Mouse (Mus musculus) c-Kit-positive CD71-positive TER-119-positive erythroid progenitor cells, embryonic 14.5 days (primary cell): ENCODE results near the gene Msgn1.

ENCODE experiments used
- DNase-seq: peaks from one replicate; pipeline ENCODE4 v3.0.0-alpha.2; 2013; ENCODE audit warnings: low spot score

The Msgn1 gene

DNA sequence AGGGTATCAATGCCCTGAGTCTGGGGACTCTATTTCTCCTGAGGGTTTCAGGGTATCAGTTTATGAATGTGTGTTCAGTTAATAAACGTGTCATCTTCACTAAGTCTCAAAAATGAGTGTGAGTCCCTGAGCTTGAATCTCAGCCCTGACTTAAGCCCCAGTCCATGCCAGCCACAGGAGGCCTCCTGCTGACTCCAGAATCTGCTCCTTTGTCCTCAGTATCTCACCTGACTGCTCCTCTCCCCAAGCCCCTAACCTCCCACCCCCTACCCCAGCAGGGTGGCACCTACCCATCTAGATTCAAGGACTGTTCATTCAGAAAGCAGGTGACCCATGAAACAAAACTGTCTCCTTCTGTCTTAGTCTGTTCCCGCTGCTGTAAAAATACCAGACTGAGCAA lies 10.2 kb downstream of the Msgn1 start:
- DNase-seq: no peak

DNA sequence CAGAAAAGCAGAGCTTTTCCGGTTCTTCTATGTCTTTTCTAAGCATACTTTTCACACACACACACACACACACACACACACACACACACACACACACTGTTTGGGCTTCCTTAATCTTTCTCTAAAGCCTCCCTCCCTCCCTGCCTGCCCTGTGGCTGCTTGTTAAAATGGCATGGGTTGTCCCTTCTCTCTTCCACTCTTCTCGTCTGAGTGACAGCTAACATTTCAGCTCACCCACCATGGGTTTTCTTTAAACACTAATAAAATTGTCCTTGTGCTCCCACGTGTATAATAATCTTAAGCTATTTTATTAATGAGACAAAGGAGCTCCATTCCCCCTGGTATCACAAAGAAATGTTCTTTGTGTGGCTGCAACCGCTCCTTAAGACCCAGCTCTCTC lies 10.7 kb downstream of the Msgn1 start:
- no peak for DNase-seq

DNA sequence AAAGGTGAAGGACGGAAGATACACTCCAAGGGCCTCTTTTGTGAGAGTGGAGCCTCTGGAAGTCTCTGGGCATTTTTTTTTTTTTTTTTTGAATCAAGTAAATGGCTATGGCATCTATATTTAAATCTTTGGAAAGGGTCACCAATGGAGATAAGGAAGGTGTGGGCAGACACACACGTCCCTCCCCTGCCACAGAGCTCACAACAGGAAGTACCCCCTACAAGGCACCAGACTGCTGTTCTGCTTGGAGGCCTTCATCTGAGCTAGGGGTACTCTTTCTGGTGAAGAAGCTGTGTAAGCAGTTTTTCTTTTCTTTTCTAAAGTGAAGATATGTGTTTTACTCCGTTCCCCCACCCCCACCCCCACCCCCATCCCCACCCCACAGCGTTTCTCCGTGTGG lies 11.9 kb downstream of the Msgn1 start:
- DNase-seq: no peak

DNA sequence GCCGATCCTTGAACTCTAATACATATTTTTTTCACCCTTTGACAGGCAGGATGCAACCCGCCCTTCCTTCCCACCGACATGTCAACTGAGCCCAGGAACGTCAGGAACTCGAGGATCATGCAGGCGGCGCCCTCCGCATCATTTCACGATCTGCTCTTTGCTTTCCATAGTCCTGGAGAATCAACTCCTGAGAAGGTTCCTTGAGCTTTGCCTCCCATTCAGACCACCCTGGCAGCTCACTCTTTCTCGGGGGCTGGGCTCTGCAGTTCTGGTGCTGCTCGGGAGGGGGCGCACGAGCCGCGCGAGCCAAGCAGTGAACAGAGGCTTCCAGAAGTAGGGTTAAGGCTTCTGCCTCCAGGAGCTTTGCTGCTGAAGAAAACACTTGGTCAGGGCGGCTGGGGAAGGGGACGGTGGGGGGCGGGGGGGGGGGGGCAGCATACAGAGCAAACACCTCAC lies 12.6 kb downstream of the Msgn1 start:
- DNase-seq: no peak

DNA sequence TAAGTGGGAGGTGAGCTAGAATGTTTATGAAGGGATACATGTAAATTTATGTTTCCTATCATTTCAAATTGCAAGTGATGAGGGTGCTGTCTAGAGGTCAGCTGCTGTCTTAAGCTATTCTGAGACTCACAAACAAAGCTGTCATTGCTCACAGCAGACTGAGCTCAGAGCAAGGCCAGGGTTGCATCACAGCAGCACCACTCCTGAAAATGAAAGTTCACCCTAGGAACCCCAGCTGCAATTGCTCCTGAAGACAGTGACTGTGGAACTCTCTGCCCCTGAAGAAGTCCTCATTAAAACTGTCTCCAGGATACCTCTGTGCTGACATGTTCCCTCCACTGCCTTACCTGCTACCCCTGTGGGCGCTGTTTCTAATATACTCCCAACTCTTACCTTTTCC lies 13.7 kb downstream of the Msgn1 start:
- no peak for DNase-seq

DNA sequence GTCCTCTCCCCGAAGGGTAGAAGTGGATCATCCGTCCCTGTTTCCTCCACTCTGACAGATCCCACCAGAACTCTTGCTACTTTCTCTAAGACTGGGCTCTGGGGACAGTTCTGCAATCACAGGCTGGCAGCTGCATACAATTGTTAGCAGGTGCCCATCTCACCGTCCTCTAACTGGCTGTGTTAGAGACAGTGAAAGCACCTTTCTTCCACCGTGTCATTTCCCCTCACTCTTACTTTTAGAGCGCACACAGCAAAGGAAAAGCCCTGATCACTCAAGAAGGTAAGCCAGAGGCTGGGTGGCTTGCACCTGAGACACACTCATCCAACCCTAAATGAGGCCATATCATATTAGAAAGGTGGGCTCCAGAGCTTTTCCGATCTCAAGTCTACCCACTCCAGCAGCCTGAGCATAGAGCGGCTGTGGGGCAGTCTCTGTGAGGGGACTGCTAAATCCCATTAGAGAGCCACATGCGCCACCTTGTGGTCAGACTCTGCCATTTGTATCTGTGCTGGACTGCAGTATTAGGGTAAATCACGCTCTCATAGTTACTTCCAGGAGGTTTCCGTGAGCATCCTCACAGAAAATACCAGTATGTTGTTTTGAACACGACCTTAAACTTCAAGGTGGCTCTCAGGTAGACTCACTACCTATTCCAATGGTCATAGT lies 30.2 kb downstream of the Msgn1 start:
- peak; percentile 53 for DNase-seq

DNA sequence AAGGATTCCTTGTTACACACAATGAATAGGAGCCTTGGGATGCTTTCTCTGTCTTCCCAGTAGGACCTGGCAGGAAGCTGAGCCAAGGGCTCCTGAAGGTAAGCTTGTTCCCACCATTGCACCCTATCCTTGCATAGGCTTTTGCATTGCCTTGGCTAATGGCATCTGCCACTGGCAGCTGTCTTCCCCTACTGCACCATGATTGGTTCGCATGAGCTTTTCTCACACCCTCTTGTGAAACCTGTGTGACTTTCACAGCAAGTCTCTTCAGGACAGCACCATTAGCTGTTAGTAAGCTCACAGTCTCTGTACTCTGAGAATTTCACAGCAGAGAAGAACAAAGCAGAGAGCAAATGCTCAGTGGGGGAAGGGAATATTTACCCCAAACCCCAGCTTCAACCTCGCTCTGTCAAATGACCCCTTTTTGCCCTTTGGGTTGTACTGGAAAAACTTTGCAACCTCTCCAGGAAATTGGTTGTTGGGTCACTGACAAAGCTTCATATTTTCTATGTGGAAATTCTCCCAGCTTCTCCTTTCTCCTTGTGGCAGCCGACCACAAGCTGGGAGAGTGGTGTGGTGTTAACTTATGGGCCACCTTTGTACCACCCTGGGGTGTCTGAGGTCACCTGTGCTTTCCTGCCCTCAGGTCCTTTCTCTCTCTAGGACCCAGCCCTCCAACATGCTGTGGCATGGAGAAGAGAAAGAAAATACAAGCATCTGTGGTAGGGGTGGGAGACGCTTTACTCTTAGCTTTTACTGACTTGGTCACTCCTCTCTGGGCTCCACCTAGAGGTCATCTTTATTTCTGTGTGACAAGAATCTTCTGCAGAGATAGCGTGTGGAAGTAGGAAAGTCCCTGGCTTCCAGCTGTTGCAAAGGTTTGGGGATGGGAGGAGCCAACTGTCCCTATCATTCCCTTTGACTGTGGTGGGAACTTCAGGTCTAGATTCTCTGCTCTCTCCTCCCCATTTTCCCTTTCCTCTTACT lies 31.1 kb downstream of the Msgn1 start:
- no peak for DNase-seq

DNA sequence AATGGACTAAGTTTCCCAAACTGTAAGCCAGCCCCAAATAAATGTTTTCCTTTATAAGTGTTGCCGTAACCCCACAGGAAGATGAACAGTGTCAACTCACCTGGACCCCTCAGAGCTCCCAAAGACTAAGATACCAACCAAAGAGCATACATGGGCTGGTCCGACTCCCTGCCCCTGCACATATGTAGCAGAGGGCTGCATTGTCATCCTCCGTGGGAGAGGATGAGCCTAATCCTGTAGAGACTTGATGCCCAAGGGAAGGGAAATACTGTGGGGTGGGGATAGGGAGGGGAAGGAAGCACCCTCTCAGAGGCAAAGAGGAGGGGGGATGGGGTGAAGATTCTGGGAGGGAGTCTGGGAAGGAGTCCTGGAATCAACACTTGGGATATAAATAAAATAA lies 50.1 kb downstream of the Msgn1 start:
- no peak for DNase-seq
